Mouse (Mus musculus): ENCODE results near the gene Efcc1. TPM values are rescaled to one million over a fixed set of nuclear protein-coding genes. Genes with fewer than 3 reads are reported as not detected.
"Not testable (repeated sequence)": the region's sequence is repeated elsewhere in the genome, so short reads cannot be mapped to it uniquely, and the experiment has no call there.

The Efcc1 gene
- polyA plus RNA-seq, 1 experiment: 1.2 TPM

DNA sequence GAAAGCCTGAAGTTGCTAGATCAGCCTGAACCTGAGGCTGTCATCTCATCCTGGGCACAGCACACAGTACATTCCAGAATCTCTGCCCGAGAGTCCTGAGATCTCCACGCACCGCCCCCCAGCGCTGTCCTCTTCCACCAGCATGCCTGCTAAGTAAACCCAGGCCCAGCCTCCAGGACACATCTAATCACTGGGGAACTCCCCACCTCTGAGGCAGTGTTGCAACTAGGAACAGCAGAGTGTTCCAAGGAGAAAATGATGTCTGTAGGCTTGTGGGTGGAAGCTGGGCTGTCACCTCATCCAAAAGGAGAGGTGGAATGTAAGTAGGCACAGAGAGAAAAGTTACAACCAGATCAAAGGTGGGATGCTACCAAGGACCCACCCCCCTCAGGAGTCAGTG lies 24.5 kb downstream of the Efcc1 start:
- no peak overlapping the region for H3K4me3 ChIP-seq (replicated peaks)
- H3K36me3 ChIP-seq (replicated peaks; ENCODE audit: low read length): peaks cover 62% of the 10 kb centered on the region
- TF ChIP-seq FLI1 (IDR thresholded peaks at IDR 0.05; ENCODE audit: low read length): no peak
- TF ChIP-seq GATA1 (IDR thresholded peaks at IDR 0.05; ENCODE audit: borderline replicate concordance, low read length): no peak
- peaks cover 51% of the 10 kb centered on the region for H3K4me1 ChIP-seq
- H3K27me3 ChIP-seq (replicated peaks): peaks cover 4% of the 10 kb centered on the region
- H3K9me3 ChIP-seq: 0 out of 2 replicates have a peak, but pooled peaks cover 9% of the 10 kb centered on the region

DNA sequence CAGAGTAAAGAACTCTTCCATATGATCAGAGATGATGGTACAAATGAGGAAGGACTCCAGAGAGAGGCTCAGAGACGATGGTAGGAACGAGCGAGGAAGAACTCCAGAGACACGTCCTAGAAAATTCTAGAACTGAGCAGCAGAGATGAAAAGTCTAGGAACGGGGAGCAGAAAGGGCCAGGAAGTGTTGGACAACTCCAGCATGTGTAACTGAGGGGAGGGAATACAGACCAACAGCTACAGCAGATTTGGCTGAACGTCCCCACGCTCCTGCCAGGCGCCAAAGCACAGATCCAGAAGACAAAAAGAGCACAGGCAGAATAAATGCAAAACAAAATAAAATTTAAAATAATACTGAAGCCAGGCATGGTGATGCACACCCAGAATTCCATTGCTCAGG lies 26.2 kb downstream of the Efcc1 start:
- TF ChIP-seq GATA1 (IDR thresholded peaks at IDR 0.05; ENCODE audit: borderline replicate concordance, low read length): no peak
- TF ChIP-seq FLI1 (IDR thresholded peaks at IDR 0.05; ENCODE audit: low read length): no peak
- H3K36me3 ChIP-seq (replicated peaks; ENCODE audit: low read length): peaks cover 45% of the 10 kb centered on the region
- 0 out of 2 replicates have a peak, but pooled peaks cover 9% of the 10 kb centered on the region for H3K9me3 ChIP-seq
- H3K4me1 ChIP-seq: peaks cover 40% of the 10 kb centered on the region
- no peak overlapping the region for H3K4me3 ChIP-seq (replicated peaks)
- H3K27me3 ChIP-seq (replicated peaks): peaks cover 4% of the 10 kb centered on the region

DNA sequence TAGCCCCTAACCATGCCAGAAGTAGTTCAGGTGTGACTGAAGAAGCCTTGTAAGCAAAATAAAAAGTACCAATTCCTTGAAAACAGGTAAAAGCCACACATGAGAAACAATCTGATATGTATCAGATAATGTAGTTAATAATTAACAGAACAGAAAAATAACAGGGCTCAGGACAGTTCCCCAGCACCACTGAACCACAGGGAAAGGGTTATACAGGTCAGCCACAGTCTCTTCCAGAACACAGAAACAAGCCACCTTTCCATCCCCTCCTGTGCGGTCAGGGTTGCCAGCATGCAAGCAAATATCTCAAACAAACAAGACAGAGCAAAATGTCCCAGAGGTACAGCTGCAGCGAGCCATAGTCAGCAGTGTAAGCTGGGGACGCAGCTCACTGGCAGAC lies 28.7 kb downstream of the Efcc1 start:
- no peak for TF ChIP-seq GATA1 (IDR thresholded peaks at IDR 0.05; ENCODE audit: borderline replicate concordance, low read length)
- no peak for TF ChIP-seq FLI1 (IDR thresholded peaks at IDR 0.05; ENCODE audit: low read length)
- Histone ChIP-seq H3K4me1 (peaks cover 32% of the 10 kb centered on the region), H3K36me3 (replicated peaks; ENCODE audit: low read length) (peaks cover 26% of the 10 kb centered on the region), H3K27me3 (replicated peaks) (peaks cover 4% of the 10 kb centered on the region), H3K9me3 (0 out of 2 replicates have a peak, but pooled peaks cover 5% of the 10 kb centered on the region), H3K4me3 (replicated peaks) (no peak overlapping the region)

DNA sequence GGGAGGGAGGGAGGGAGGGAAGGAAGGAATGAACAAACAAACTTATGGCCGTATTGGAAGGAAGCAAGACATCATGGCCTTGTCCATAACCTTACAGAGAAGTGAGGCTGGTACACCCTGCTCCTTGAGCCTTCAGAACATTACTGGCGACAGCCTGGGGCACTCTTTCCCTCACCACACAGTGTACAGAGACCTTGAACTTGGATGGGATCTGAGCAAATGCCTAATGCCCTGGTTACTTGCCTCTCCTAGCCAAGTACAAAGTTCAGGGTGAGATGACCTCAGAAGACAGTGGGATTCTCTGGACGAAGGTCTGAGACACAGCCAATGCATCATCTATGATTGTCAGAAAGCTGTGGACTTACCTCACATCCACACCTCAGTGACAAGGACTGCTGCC lies 29.2 kb downstream of the Efcc1 start:
- Histone ChIP-seq H3K9me3 (0 out of 2 replicates have a peak, but pooled peaks cover 5% of the 10 kb centered on the region), H3K27me3 (replicated peaks) (peaks cover 3% of the 10 kb centered on the region), H3K36me3 (replicated peaks; ENCODE audit: low read length) (peaks cover 22% of the 10 kb centered on the region), H3K4me1 (peaks cover 29% of the 10 kb centered on the region), H3K4me3 (replicated peaks) (no peak overlapping the region)
- no peak for TF ChIP-seq GATA1 (IDR thresholded peaks at IDR 0.05; ENCODE audit: borderline replicate concordance, low read length)
- TF ChIP-seq FLI1 (IDR thresholded peaks at IDR 0.05; ENCODE audit: low read length): no peak

- H3K4me3 ChIP-seq (replicated peaks): no peak overlapping the region
- no peak for TF ChIP-seq FLI1 (IDR thresholded peaks at IDR 0.05; ENCODE audit: low read length)
- TF ChIP-seq GATA1 (IDR thresholded peaks at IDR 0.05; ENCODE audit: borderline replicate concordance, low read length): no peak
- H3K27me3 ChIP-seq (replicated peaks): peaks cover 2% of the 10 kb centered on the region
- peaks cover 22% of the 10 kb centered on the region for H3K4me1 ChIP-seq
- peaks cover 5% of the 10 kb centered on the region for H3K36me3 ChIP-seq (replicated peaks; ENCODE audit: low read length)
- 0 out of 2 replicates have a peak, but pooled peaks cover 5% of the 10 kb centered on the region for H3K9me3 ChIP-seq
Measured at GRCm38 (mm10) chr6:87762161-87762560, 31.5 kb downstream of the Efcc1 start.

DNA sequence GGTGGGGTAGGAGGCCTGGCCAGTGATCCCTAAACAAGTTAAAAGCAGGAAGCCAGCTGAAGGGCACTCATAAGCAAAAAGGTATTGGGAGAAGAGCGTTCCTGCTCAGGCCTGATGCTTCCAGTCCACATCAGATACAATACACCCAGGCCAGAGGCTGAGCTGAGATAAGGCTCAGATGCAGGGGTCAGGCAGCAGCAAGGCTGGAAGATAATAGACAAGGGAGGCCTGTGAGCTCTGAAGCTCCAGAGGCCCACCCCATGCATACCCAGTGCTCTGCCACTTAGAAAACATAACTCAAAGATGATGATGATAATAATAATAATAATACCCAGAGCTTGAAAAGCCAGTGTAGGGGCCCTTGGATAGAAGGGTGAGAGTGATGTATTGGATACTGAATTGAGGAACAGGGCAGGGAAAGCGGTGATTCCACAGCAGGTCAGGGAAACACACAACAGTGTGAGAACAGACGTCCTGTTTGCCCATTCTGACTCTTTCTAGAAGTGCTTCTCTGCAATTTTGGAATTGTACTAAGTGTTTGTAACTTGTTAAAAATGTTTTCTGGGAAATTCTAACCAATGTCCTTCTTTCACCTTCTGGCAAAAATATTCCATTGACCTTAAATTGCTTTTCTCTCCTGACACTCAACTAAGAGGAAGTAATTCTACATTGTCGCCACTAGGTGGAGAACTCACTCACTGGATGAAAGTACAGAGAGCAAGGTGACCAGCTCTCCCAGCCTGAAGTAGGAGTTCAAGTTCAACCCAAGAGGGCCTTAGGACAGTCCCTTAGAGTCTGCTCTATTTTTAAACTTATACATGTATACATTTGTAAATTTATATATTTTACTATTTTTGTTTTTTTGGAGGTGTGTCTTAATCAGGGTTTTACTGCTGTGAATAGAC lies 33.0 kb downstream of the Efcc1 start:
- H3K9me3 ChIP-seq: no peaks in the 10 kb centered on the region; the same call in 1 of the 2 replicates
- no peaks in the 10 kb centered on the region for H3K36me3 ChIP-seq (replicated peaks; ENCODE audit: low read length)
- no peak for TF ChIP-seq GATA1 (IDR thresholded peaks at IDR 0.05; ENCODE audit: borderline replicate concordance, low read length)
- H3K27me3 ChIP-seq (replicated peaks): peaks cover 2% of the 10 kb centered on the region
- H3K4me1 ChIP-seq: peaks cover 26% of the 10 kb centered on the region
- no peak overlapping the region for H3K4me3 ChIP-seq (replicated peaks)

- H3K9me3 ChIP-seq; H3K36me3 ChIP-seq (replicated peaks; ENCODE audit: low read length); H3K4me3 ChIP-seq (replicated peaks); H3K27me3 ChIP-seq (replicated peaks): not testable (repeated sequence)
- H3K4me1 ChIP-seq: peaks cover 26% of the 10 kb centered on the region
Measured at GRCm38 (mm10) chr6:87764296-87764695, 33.6 kb downstream of the Efcc1 start.

GRCm38 (mm10) chr6:87770626-87771025 lies 40.0 kb downstream of the Efcc1 start:
- peaks cover 30% of the 10 kb centered on the region for H3K4me1 ChIP-seq
- TF ChIP-seq FLI1 (IDR thresholded peaks at IDR 0.05; ENCODE audit: low read length): no peak
- no peak for TF ChIP-seq GATA1 (IDR thresholded peaks at IDR 0.05; ENCODE audit: borderline replicate concordance, low read length)
- H3K36me3 ChIP-seq (replicated peaks; ENCODE audit: low read length): no peaks in the 10 kb centered on the region
- no peaks in the 10 kb centered on the region; the same call in 1 of the 2 replicates for H3K9me3 ChIP-seq
- no peaks in the 10 kb centered on the region for H3K27me3 ChIP-seq (replicated peaks)
- no peak overlapping the region for H3K4me3 ChIP-seq (replicated peaks)

DNA sequence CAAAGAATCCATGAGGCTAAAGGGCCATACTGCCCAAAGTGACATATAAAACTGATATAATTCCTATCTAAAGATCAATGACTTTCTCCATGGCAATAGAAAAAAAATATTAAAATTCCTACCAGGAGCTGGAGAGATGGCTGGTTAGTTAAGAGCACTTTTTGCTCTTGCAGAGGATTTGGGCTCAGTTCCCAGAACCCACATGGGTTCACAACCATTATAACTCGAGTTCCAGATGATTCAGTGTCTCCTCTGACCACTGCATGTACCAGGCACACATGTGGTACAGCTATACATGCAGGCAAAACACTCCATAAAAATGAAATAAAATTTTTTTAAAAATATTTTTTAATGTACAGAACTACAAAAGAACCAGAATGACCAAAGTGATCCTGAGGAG lies 43.8 kb downstream of the Efcc1 start:
- H3K36me3 ChIP-seq (replicated peaks; ENCODE audit: low read length): peaks cover 13% of the 10 kb centered on the region
- H3K4me1 ChIP-seq: peaks cover 64% of the 10 kb centered on the region
- TF ChIP-seq FLI1 (IDR thresholded peaks at IDR 0.05; ENCODE audit: low read length): no peak
- TF ChIP-seq GATA1 (IDR thresholded peaks at IDR 0.05; ENCODE audit: borderline replicate concordance, low read length): no peak
- H3K9me3 ChIP-seq: no peaks in the 10 kb centered on the region
- H3K27me3 ChIP-seq (replicated peaks): no peaks in the 10 kb centered on the region
- H3K4me3 ChIP-seq (replicated peaks): no peak overlapping the region

- Histone ChIP-seq H3K36me3 (replicated peaks; ENCODE audit: low read length) (peaks cover 17% of the 10 kb centered on the region), H3K9me3 (no peaks in the 10 kb centered on the region), H3K4me1 (peaks cover 69% of the 10 kb centered on the region), H3K4me3 (replicated peaks) (peak overlapping the region; percentile 64), H3K27me3 (replicated peaks) (no peaks in the 10 kb centered on the region)
- TF ChIP-seq GATA1 (IDR thresholded peaks at IDR 0.05; ENCODE audit: borderline replicate concordance, low read length) (no peak), FLI1 (IDR thresholded peaks at IDR 0.05; ENCODE audit: low read length) (no peak)
Measured at GRCm38 (mm10) chr6:87774909-87775308, 44.2 kb downstream of the Efcc1 start.
